Mouse (Mus musculus) liver, embryonic 14 days (tissue): Measurements from ENCODE around the gene Znrd1as. TPM values are rescaled to one million over a fixed set of nuclear protein-coding genes. Genes with fewer than 3 reads are reported as not detected.

Source experiments
- polyA plus RNA-seq: library from polyadenylated mRNA; depleted of rRNA; stranded (reverse); fragments of >200 nt; gene quantifications from 2 replicates; pipeline ENCODE4 v1.2.3, GENCODE M21; 2012; rRNA removed

Gene Znrd1as
- 3.4 and 3.5 TPM in 2 replicates for polyA plus RNA-seq

DNA sequence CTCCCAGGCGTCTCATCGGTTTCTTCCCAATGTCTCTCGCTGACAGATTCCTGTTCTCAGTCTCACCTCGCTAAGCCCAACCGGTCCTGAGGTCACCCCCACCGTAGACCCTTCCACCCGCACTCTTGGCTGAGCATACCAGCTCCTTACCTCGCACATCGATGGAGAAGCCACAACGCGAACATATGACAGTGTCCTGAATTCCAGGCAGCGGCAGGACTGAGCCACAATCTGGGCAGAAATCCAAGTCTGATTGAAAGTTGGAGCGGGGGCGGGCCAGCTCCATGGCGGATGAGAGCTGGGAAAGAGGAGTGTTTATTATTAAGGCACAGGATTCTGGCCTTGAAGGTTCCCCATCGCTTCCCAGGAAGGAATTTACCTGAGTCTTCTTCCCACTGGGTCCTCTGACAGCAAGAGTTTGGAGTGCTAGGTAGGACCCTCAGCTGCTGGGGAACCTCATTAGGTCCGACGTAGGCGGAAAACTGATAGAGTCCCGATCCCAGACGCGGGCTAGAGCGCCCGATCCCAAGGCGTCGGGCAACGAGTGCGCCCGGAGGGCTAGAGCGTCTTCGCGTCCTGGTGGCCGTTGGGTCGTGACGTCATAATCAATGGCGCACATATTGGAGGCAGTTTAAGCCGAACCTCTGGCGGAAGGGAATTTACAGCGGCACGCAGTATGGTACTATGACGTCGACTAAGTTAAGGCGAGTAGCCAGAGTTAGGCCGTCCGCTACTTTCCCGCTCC is at the start of gene Znrd1as, which contains the start of gene Znrd1:
Gene Znrd1as, plus strand, starts transcription at position 594 of the 745 bp plus-strand sequence.
Gene Znrd1, minus strand, starts transcription at position 561 of the 745 bp plus-strand sequence.

DNA sequence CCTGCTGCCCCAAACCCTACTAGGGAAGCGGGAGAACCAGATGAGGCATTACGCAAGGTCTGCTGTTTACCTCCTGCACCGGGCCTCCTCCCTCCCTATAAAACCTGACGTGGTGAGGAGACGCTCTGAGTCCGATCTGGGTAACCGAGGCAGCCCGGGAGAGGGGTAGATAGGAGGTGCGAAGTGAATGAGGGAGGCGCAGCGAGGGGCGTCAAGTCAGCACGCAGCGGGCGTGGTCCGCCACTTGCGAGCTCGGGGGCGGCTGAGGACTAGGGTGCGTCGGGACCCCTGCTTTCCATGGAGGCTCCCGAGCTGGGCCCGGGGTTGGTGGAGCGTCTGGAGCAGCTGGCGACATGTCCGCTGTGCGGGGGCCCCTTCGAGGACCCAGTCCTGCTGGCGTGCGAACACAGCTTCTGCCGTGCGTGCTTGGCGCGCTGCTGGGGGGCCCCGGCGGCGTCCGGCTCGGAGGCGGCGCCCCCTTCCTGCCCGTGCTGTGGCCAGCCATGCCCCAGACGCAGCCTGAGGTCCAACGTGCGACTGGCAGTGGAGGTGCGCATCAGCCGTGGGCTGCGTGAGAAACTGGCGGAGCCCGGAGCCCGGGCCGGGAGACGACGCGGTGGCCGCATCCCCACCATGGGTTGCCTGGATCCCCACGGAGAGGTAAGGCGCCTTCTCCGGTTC is 15.5 kb upstream of the Znrd1as start, which contains the start of gene Rnf39:
Gene Rnf39, plus strand, starts transcription at position 128 of the 681 bp plus-strand sequence.

DNA sequence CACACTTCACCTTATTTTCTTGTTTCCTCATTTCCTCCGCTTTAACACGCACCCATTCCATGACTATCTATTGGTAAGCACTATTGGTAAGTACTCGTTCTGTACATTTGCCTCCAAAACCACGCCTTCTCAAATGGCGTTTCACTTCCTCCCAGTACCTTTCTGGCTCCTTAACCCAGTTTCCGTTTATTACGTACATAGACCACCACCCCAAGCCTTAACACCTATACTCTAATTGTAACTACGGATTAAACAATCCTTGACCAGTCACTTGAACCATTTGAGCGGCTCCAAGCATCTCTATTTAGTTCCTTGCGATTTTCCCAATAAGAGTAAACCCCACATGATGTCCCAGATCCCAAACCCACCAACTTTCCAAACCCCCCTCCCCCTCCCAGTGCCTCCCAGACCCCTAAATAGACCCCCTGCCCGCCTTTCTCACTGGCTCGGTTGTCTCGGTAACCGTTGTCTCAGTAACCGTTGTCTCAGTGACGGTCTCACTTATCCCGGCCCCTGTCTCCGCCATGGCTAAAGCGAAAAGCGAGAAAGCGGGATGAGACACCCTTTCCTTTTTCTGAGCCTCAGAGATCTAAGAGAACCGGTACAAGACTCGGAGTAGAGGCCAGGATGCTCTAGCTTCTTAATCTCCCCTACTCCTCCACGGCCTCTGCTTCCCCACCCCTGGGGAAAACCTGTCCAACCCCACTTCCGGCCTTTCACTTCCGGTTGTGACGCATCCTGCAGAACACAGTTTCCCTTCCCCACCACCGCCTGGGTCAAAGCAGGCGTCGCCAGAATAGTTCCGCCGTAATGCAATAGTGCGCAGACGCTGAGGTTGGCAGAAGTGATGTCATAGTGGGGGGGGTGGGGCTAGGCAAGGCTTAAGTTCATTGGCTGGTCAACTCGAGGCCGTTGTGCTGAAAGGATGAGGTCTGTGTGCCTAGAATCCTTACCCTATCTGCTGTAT is 7.1 kb upstream of the Znrd1as start, which contains the start of gene Ppp1r11:
Gene Ppp1r11, minus strand, starts transcription at position 761 of the 967 bp plus-strand sequence.

DNA sequence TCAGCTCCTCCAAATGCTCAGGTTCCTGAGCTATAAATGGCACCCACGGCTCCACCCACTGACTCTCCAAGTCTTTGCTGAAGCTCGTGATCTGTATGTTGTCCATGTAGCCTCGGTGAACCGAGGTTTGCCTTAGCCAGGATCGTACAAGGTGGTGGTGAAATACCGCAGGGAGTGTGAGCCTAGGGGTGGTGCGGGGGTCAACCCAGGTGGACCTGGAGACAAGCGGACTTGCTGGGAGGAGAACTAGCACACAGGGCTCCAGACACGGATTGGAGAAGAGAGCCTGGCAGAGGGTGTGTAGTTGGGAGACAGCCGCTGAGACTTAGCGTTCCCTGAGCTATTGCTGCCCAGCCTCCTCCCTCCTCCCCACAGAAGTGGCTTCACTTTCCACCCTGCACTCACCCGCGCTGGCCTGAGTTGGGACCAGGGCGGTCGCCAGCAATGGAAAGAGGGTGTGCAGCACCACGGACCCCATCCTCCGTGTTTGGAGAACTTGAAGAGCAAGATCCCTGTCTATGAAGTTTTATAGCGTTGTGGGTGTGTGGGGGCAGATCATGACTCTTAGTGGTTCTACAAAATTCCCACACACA is 22.9 kb downstream of the Znrd1as start, which contains the start of gene 2410137M14Rik:
Gene 2410137M14Rik, minus strand, starts transcription at position 17 of the 593 bp plus-strand sequence.

DNA sequence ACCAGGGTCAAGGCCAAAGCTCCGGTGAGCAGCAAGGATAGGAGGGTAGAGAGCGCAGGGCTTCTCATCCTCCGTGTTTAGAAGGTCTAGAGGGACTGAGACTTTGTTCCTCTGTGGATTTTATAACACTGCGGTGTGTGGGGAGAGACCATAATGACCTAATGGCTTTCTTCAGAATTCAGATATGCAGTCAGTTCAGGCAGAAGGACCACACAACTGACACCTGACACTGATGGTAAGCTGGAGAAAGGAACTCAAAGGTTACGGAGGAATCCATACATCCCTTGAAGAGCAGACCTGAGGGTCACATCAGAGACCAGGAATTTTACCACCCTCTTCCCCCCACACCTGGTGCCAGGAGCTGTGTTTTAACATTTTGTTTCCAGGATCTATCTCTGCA is 31.0 kb downstream of the Znrd1as start, which contains the start of gene H2-M5:
Gene H2-M5, minus strand, starts transcription at position 101 of the 400 bp plus-strand sequence.

DNA sequence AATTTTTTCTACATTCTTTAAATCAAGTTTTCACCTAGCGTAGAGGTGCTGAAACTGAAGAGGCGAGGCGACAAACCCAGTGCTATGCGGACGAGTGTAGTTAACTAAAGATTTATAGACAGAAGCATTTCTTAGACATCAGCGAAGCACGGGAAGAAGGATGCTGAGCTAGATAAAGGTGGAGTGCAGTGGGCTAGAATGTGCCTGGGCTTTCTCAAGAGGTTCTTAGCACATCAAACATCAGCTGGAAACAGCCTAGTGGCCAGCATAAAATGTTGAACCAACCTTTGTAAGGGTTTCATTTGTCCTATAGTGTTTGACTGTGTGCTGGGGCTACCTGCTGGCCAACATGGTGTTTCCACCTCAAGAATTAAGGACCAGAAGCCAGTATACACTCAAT is 42.5 kb downstream of the Znrd1as start, which contains the start of gene Zfp57:
Gene Zfp57, plus strand, starts transcription at position 301 of the 400 bp plus-strand sequence.

Other genes starting within 250 kb of the Znrd1as start
- not detected in 2 replicates for gene H2-M10.5, start 185.7 kb upstream of the Znrd1as start, polyA plus RNA-seq
- not detected in 2 replicates for gene H2-M10.6, start 146.4 kb upstream of the Znrd1as start, polyA plus RNA-seq
- gene Trim26, start 121.5 kb upstream of the Znrd1as start, polyA plus RNA-seq, result 7.7 and 9.3 TPM in 2 replicates
- 0.24 and 0.33 TPM in 2 replicates for gene Trim15, start 91.4 kb upstream of the Znrd1as start, polyA plus RNA-seq
- gene Trim10, start 89.0 kb upstream of the Znrd1as start, polyA plus RNA-seq, result 96.7 and 131 TPM in 2 replicates
- not detected in 2 replicates for gene Trim40, start 68.5 kb upstream of the Znrd1as start, polyA plus RNA-seq
- gene Trim31, start 60.5 kb upstream of the Znrd1as start, polyA plus RNA-seq, result not detected in 2 replicates
- 0.02 TPM in 1 of 2 replicates, not detected in the other for gene Rnf39, start 15.7 kb upstream of the Znrd1as start, polyA plus RNA-seq
- 31.5 and 32.1 TPM in 2 replicates for gene Ppp1r11, start 6.9 kb upstream of the Znrd1as start, polyA plus RNA-seq
- 16.6 and 18.1 TPM in 2 replicates for gene Znrd1, start within 50 bp of the Znrd1as start, polyA plus RNA-seq
- gene 2410137M14Rik, start 22.6 kb downstream of the Znrd1as start, polyA plus RNA-seq, result not detected in 2 replicates
- 0.09 and 0.10 TPM in 2 replicates for gene H2-M5, start 30.9 kb downstream of the Znrd1as start, polyA plus RNA-seq
- gene Zfp57, start 42.6 kb downstream of the Znrd1as start, polyA plus RNA-seq, result 4.1 and 4.7 TPM in 2 replicates
- gene Mog, start 64.8 kb downstream of the Znrd1as start, polyA plus RNA-seq, result not detected in 2 replicates
- gene Gabbr1, start 87.4 kb downstream of the Znrd1as start, polyA plus RNA-seq, result 2.0 TPM in 2 replicates
- gene Olfr90, start 129.9 kb downstream of the Znrd1as start, polyA plus RNA-seq, result not detected in 2 replicates
- not detected in 2 replicates for gene Olfr91, start 139.7 kb downstream of the Znrd1as start, polyA plus RNA-seq
- not detected in 2 replicates for gene Olfr92, start 161.5 kb downstream of the Znrd1as start, polyA plus RNA-seq
- gene Olfr93, start 202.9 kb downstream of the Znrd1as start, polyA plus RNA-seq, result not detected in 2 replicates
- gene Ubd, start 235.3 kb downstream of the Znrd1as start, polyA plus RNA-seq, result not detected in 2 replicates
- gene Olfr94, start 242.4 kb downstream of the Znrd1as start, polyA plus RNA-seq, result not detected in 2 replicates